Mouse (Mus musculus) forebrain, embryonic 16.5 days (tissue): ENCODE data around the gene Gm15446. TPM values are rescaled to one million over a fixed set of nuclear protein-coding genes. Genes with fewer than 3 reads are reported as not detected.
"Not testable (repeated sequence)": the region's sequence is repeated elsewhere in the genome, so short reads cannot be mapped to it uniquely, and the experiment has no call there.

Source experiments
- ATAC-seq: fragments of 200-750 bp; cut with Nextera tagmentation; 2 replicates; pipeline ENCODE4 v1.8.0; 2017; ENCODE audit warnings: mild to moderate bottlenecking, moderate library complexity
- H3K27ac ChIP-seq: fragments of 300-500 bp; sonication (generic); 2 replicates; pipeline ENCODE4 v1.5.1; 2014; ENCODE audit warnings: low read length, control low read depth
- H3K27me3 ChIP-seq: fragments of 300-500 bp; sonication (generic); replicated peaks from 2 replicates; pipeline ENCODE4 v1.6.1; 2014; ENCODE audit warnings: low read length; ENCODE audit not compliant: control insufficient read depth, insufficient read depth
- H3K36me3 ChIP-seq: fragments of 300-500 bp; sonication (generic); 2 replicates; pipeline ENCODE4 v1.6.1; 2014; ENCODE audit not compliant: control insufficient read depth, insufficient read depth
- H3K4me1 ChIP-seq: fragments of 300-500 bp; sonication (generic); replicated peaks from 2 replicates; pipeline ENCODE4 v1.6.1; 2014; ENCODE audit warnings: low read length; ENCODE audit not compliant: control insufficient read depth, insufficient read depth
- H3K4me2 ChIP-seq: fragments of 300-500 bp; sonication (generic); 2 replicates; pipeline ENCODE4 v1.6.1; 2014; ENCODE audit warnings: mild to moderate bottlenecking, low read length, control low read depth
- H3K4me3 ChIP-seq: fragments of 300-500 bp; sonication (generic); replicated peaks from 2 replicates; pipeline ENCODE4 v1.5.1; 2014; ENCODE audit warnings: mild to moderate bottlenecking, low read length, control low read depth
- H3K9ac ChIP-seq: fragments of 300-500 bp; sonication (generic); replicated peaks from 2 replicates; pipeline ENCODE4 v1.6.1; 2014; ENCODE audit warnings: low read depth, low read length, control low read depth
- H3K9me3 ChIP-seq: fragments of 300-500 bp; sonication (generic); 2 replicates; pipeline ENCODE4 v1.6.1; 2016; ENCODE audit warnings: low read length; ENCODE audit not compliant: control insufficient read depth
- WGBS: fragments of 180-500 bp; shearing (Covaris S2); extraction: QIAGEN DNeasy Blood & Tissue Kit; methylation state at CpG from one replicate; pipeline ENCODE4 v1.1.7; 2014; 5-methylcytosine and 5-hydroxymethylcytosine counted together
- polyA plus RNA-seq: library from polyadenylated mRNA; unstranded; fragments of >200 nt; fragmentation: Nextera tagmentation; extraction: Ambion mirVana; gene quantifications from 2 replicates; pipeline ENCODE4 v1.2.1, GENCODE M21; 2015

Gene Gm15446
- 0.36 and 0.56 TPM in 2 replicates for polyA plus RNA-seq

GRCm38 (mm10) chr5:109923261-109924071 lies at the start of gene Gm15446:
TSS of gene Gm15446 (plus strand) at chr5:109923400.
- H3K4me3 ChIP-seq: peak within 1 kb of the TSS; percentile 60
- H3K27ac ChIP-seq: not testable (repeated sequence)

GRCm38 (mm10) chr5:109924129-109924528 lies 929 bp downstream of the Gm15446 start:
- Histone ChIP-seq H3K9ac (peak overlapping the region; percentile 61), H3K4me3 (peak overlapping the region; percentile 60), H3K4me2 (peak overlapping the region; percentile 54)
- not testable (repeated sequence) for H3K27me3 ChIP-seq, H3K4me1 ChIP-seq, H3K9me3 ChIP-seq, H3K27ac ChIP-seq, H3K36me3 ChIP-seq, ATAC-seq
- 9% methylated on average over 2 of the region's 2 CpGs for WGBS

More at GRCm38 (mm10) chr5:109923261-109924071, at the start of gene Gm15446:
- H3K9me3 ChIP-seq, H3K27me3 ChIP-seq, H3K36me3 ChIP-seq, H3K4me1 ChIP-seq: not testable (repeated sequence)
- 0% methylated on average over 22 of the region's 22 CpGs for WGBS
- peak within 1 kb of the TSS; percentile 61 for H3K9ac ChIP-seq
- peak; percentile 99 for ATAC-seq
- H3K4me2 ChIP-seq: peak within 1 kb of the TSS; percentile 54

- Histone ChIP-seq H3K27ac (no peak overlapping the region), H3K9ac (no peak overlapping the region), H3K36me3 (no peaks in the 10 kb centered on the region), H3K4me2 (no peak overlapping the region), H3K27me3 (no peaks in the 10 kb centered on the region), H3K4me1 (peaks cover 6% of the 10 kb centered on the region; the same call in 1 of the 2 replicates), H3K4me3 (no peak overlapping the region), H3K9me3 (no peaks in the 10 kb centered on the region)
- no peak for ATAC-seq
Observed at GRCm38 (mm10) chr5:109924936-109925335, 1.7 kb downstream of the Gm15446 start.

- Histone ChIP-seq H3K9me3 (no peaks in the 10 kb centered on the region), H3K4me3 (no peak overlapping the region), H3K4me2 (no peak overlapping the region), H3K27ac (no peak overlapping the region), H3K9ac (no peak overlapping the region), H3K27me3 (no peaks in the 10 kb centered on the region), H3K36me3 (no peaks in the 10 kb centered on the region), H3K4me1 (no peaks in the 10 kb centered on the region)
- ATAC-seq: no peak
- WGBS: no CpG with 5 or more reads among the region's 1 CpGs
Observed at GRCm38 (mm10) chr5:109950281-109950680, 27.1 kb downstream of the Gm15446 start.

GRCm38 (mm10) chr5:109980743-109981142 lies 57.5 kb downstream of the Gm15446 start:
- not testable (repeated sequence) for H3K4me3 ChIP-seq, H3K27ac ChIP-seq, H3K4me2 ChIP-seq, H3K9ac ChIP-seq, H3K4me1 ChIP-seq, H3K36me3 ChIP-seq, ATAC-seq, H3K9me3 ChIP-seq, H3K27me3 ChIP-seq
- no CpG with 5 or more reads among the region's 2 CpGs for WGBS

Other genes with a start within 250 kb of the Gm15446 start
- 1.7 and 1.9 TPM in 2 replicates for gene 5430403G16Rik, start 232.4 kb upstream of the Gm15446 start, polyA plus RNA-seq
- gene 4930522L14Rik, start 171.5 kb upstream of the Gm15446 start, polyA plus RNA-seq: 4.2 and 4.6 TPM in 2 replicates
- gene Zfp932, start 73.1 kb downstream of the Gm15446 start, polyA plus RNA-seq: 32.2 and 34.9 TPM in 2 replicates
- 3.3 and 7.5 TPM in 2 replicates for gene Gm17655, start 149.1 kb downstream of the Gm15446 start, polyA plus RNA-seq
- gene Gm35315, start 171.0 kb downstream of the Gm15446 start, polyA plus RNA-seq: 1.0 and 1.7 TPM in 2 replicates
- gene Plcxd1, start 176.6 kb downstream of the Gm15446 start, polyA plus RNA-seq: 1.9 and 3.2 TPM in 2 replicates
- 61.7 and 68.9 TPM in 2 replicates for gene Gtpbp6, start 184.8 kb downstream of the Gm15446 start, polyA plus RNA-seq
- gene Zfp605, start 186.7 kb downstream of the Gm15446 start, polyA plus RNA-seq: 20.1 and 21.1 TPM in 2 replicates
- 91.2 and 92.4 TPM in 2 replicates for gene Chfr, start 212.4 kb downstream of the Gm15446 start, polyA plus RNA-seq